Mouse (Mus musculus) bone marrow macrophage, adult 2 months (primary cell): ENCODE measurements around the gene Tmem176a.

Source experiments
- CTCF ChIP-seq: IDR thresholded peaks from 2 replicates; pipeline ENCODE4 v1.5.1; 2012; ENCODE audit warnings: low read depth, mild to moderate bottlenecking, low read length, moderate library complexity
- POLR2A ChIP-seq: IDR thresholded peaks from 2 replicates; pipeline ENCODE4 v1.6.1; 2012; ENCODE audit warnings: mild to moderate bottlenecking, low read depth, low read length, borderline replicate concordance

DNA sequence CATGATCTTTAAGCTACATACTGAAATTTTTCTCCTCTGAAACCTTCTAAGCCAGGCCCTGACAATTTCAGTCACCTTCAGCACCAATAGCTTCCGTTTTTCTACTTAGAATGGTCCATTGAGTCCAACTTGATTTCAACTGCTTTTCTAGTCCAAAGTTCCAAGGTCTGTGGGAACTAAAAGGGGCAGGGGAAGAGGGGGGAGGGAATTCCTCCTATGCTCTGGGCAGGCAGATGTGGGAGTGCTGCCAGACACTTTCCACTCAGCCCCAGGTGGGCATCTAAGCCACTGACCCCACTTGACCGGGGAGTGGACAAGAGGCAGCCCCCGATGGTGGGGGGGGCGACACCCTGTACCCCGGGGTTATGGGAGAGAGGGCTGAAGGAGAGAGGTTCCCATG is 36.4 kb upstream of the Tmem176a start:
- TF ChIP-seq CTCF (no peak), POLR2A (no peak)
